Mouse (Mus musculus) neural tube, embryonic 15.5 days (tissue): ENCODE measurements at regions not wholly inside any gene's neighbourhood (a gene's known extent, or its start where the extent isn't known, plus 50 kb on each side); places are given as distances from the start of the nearest gene placed in this dataset.

Experiments used
- ATAC-seq: fragments of 200-750 bp; cut with Nextera tagmentation; 2 replicates; pipeline ENCODE4 v1.8.0; 2017; ENCODE audit warnings: mild to moderate bottlenecking, moderate TSS enrichment, moderate library complexity; ENCODE audit not compliant: low FRiP score
- H3K27ac ChIP-seq: fragments of 300-500 bp; sonication (generic); replicated peaks from 2 replicates; pipeline ENCODE4 v1.5.1; 2015; ENCODE audit warnings: mild to moderate bottlenecking, inconsistent platforms
- H3K27me3 ChIP-seq: fragments of 300-500 bp; sonication (generic); replicated peaks from 2 replicates; pipeline ENCODE4 v1.6.1; 2015; ENCODE audit warnings: inconsistent platforms
- H3K36me3 ChIP-seq: fragments of 300-500 bp; sonication (generic); 2 replicates; pipeline ENCODE4 v1.6.1; 2015; ENCODE audit warnings: inconsistent platforms
- H3K4me1 ChIP-seq: fragments of 300-500 bp; sonication (generic); 2 replicates; pipeline ENCODE4 v1.6.1; 2015; ENCODE audit warnings: inconsistent platforms
- H3K4me2 ChIP-seq: fragments of 300-500 bp; sonication (generic); 2 replicates; pipeline ENCODE4 v1.6.1; 2015; ENCODE audit warnings: inconsistent platforms, mild to moderate bottlenecking, moderate library complexity
- H3K4me3 ChIP-seq: fragments of 300-500 bp; sonication (generic); replicated peaks from 2 replicates; pipeline ENCODE4 v1.5.1; 2015; ENCODE audit warnings: mild to moderate bottlenecking, inconsistent platforms
- H3K9ac ChIP-seq: fragments of 300-500 bp; sonication (generic); replicated peaks from 2 replicates; pipeline ENCODE4 v1.6.1; 2015; ENCODE audit warnings: mild to moderate bottlenecking, inconsistent platforms
- H3K9me3 ChIP-seq: fragments of 300-500 bp; sonication (generic); replicated peaks from 2 replicates; pipeline ENCODE4 v1.6.1; 2016; ENCODE audit warnings: inconsistent platforms
- WGBS: fragments of 180-500 bp; shearing (Covaris S2); methylation state at CpG from one replicate; pipeline ENCODE4 v1.1.7; 2015; ENCODE audit warnings: mixed read lengths; 5-methylcytosine and 5-hydroxymethylcytosine counted together

- Histone ChIP-seq H3K36me3 (no peaks in the 10 kb centered on the region), H3K4me1 (no peaks in the 10 kb centered on the region), H3K27ac (no peak overlapping the region), H3K9ac (no peak overlapping the region), H3K4me2 (no peak overlapping the region), H3K9me3 (no peaks in the 10 kb centered on the region), H3K4me3 (no peak overlapping the region), H3K27me3 (no peaks in the 10 kb centered on the region)
- WGBS = 79% methylated on average over 9 of the region's 9 CpGs
- no peak; the same call in 1 of the 2 replicates for ATAC-seq
Observed at GRCm38 (mm10) chr14:86441895-86442679, 698.9 kb downstream of the Diaph3 start.

- 92% methylated on average over 3 of the region's 3 CpGs for WGBS
- no peak overlapping the region for H3K9ac ChIP-seq
- H3K36me3 ChIP-seq = no peaks in the 10 kb centered on the region
- H3K27me3 ChIP-seq = no peaks in the 10 kb centered on the region
- H3K4me1 ChIP-seq = no peaks in the 10 kb centered on the region
- H3K4me3 ChIP-seq = no peak overlapping the region
- no peaks in the 10 kb centered on the region for H3K9me3 ChIP-seq
- no peak overlapping the region for H3K4me2 ChIP-seq
- no peak overlapping the region for H3K27ac ChIP-seq
- ATAC-seq = no peak
Observed at GRCm38 (mm10) chr14:86437383-86437782, 703.7 kb downstream of the Diaph3 start.

DNA sequence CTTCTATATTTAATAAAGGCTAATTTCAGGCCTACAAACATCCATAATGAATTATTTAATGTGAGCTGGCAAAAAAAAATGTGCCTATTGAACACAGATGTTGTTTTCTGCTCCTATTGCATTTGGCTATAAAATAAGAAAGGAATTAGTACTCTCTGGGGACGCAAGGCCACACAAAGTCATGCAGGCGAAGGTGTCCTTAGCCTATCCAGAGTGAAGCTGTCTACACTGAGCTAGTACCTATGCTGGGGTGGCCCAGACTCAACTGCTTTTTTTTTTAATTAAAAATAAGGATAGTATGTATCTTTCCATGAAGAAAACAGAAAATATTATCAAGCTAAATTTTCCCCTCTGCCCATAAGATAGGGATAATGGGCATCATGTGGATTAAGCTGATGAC, 705.7 kb downstream of the Diaph3 start:
- H3K27ac ChIP-seq = 0 out of 2 replicates have a peak overlapping the region, but pooled peaks have one; percentile 41
- H3K36me3 ChIP-seq = no peaks in the 10 kb centered on the region
- no peak overlapping the region for H3K4me3 ChIP-seq
- H3K4me2 ChIP-seq = no peak overlapping the region
- no peak overlapping the region for H3K9ac ChIP-seq
- no peaks in the 10 kb centered on the region for H3K27me3 ChIP-seq
- ATAC-seq = no peak
- H3K9me3 ChIP-seq = no peaks in the 10 kb centered on the region
- 65% methylated on average over 2 of the region's 2 CpGs for WGBS
- no peaks in the 10 kb centered on the region for H3K4me1 ChIP-seq

DNA sequence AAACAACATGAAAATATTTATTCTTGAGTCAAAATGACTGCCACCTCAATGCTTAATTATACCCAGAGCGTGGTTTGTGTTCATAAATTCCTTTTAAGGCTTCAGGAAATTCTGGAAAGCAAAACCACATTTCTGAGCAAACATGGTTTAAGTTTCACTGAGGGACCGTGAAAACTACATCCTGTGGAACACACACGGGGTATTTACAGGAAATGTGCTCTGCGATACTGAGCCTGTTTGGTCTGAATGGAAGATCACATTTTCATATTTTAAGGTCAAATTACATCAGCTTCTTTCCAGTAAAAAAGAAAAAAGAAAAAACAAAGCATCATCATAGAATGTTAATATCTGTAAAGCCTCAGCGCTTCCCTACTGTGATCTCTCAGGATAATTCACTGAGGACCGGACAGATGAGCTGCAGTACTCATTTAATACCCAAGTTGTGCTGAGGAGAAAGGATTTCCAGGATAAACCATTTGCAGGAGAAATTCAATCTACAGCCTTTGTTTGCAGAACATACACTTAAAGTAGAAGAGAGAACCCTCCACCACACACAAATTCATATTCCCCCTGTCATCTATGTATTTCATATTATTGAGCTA, 709.7 kb downstream of the Diaph3 start:
- Histone ChIP-seq H3K9ac (no peak overlapping the region), H3K4me2 (no peak overlapping the region), H3K27me3 (no peaks in the 10 kb centered on the region), H3K4me3 (no peak overlapping the region), H3K9me3 (no peaks in the 10 kb centered on the region), H3K36me3 (no peaks in the 10 kb centered on the region), H3K27ac (no peak overlapping the region), H3K4me1 (no peaks in the 10 kb centered on the region)
- 70% methylated on average over 6 of the region's 6 CpGs for WGBS
- ATAC-seq = no peak

- Histone ChIP-seq H3K4me3 (no peak overlapping the region), H3K4me2 (no peak overlapping the region), H3K9ac (no peak overlapping the region), H3K4me1 (no peaks in the 10 kb centered on the region), H3K36me3 (no peaks in the 10 kb centered on the region), H3K27ac (no peak overlapping the region), H3K27me3 (no peaks in the 10 kb centered on the region), H3K9me3 (no peaks in the 10 kb centered on the region)
- 58% methylated on average over 5 of the region's 5 CpGs for WGBS
- no peak for ATAC-seq
Observed at GRCm38 (mm10) chr14:86421881-86422280, 719.2 kb downstream of the Diaph3 start.

- H3K4me2 ChIP-seq = no peak overlapping the region
- H3K36me3 ChIP-seq = no peaks in the 10 kb centered on the region
- WGBS = 92% methylated on average over 3 of the region's 3 CpGs
- no peak for ATAC-seq
- H3K27me3 ChIP-seq = no peaks in the 10 kb centered on the region
- H3K4me1 ChIP-seq = no peaks in the 10 kb centered on the region
- H3K4me3 ChIP-seq = no peak overlapping the region
- no peak overlapping the region for H3K9ac ChIP-seq
- no peaks in the 10 kb centered on the region for H3K9me3 ChIP-seq
- no peak overlapping the region for H3K27ac ChIP-seq
Observed at GRCm38 (mm10) chr14:86419959-86420598, 721.0 kb downstream of the Diaph3 start.

GRCm38 (mm10) chr14:86396876-86397275, 744.2 kb downstream of the Diaph3 start:
- Histone ChIP-seq H3K27me3 (no peaks in the 10 kb centered on the region), H3K4me2 (no peak overlapping the region), H3K27ac (no peak overlapping the region), H3K36me3 (no peaks in the 10 kb centered on the region), H3K9me3 (no peaks in the 10 kb centered on the region), H3K4me3 (no peak overlapping the region), H3K9ac (no peak overlapping the region), H3K4me1 (peaks cover 18% of the 10 kb centered on the region)
- no peak for ATAC-seq
- 77% methylated on average over 3 of the region's 3 CpGs for WGBS

- no peak overlapping the region; the same call in 1 of the 2 replicates for H3K9ac ChIP-seq
- peaks cover 18% of the 10 kb centered on the region for H3K4me1 ChIP-seq
- H3K4me3 ChIP-seq = peak overlapping the region; percentile 15; the same call in 1 of the 2 replicates
- peak; percentile 70 for ATAC-seq
- no peaks in the 10 kb centered on the region for H3K36me3 ChIP-seq
- H3K27ac ChIP-seq = peak overlapping the region; percentile 34
- no peaks in the 10 kb centered on the region for H3K9me3 ChIP-seq
- WGBS = 7% methylated on average over 9 of the region's 9 CpGs
- no peaks in the 10 kb centered on the region for H3K27me3 ChIP-seq
- H3K4me2 ChIP-seq = peak overlapping the region; percentile 47
Observed at GRCm38 (mm10) chr14:86395951-86396361, 745.1 kb downstream of the Diaph3 start.

- H3K4me2 ChIP-seq = peak overlapping the region; percentile 47
- no peak overlapping the region for H3K9ac ChIP-seq
- 22% methylated on average over 10 of the region's 10 CpGs for WGBS
- H3K4me1 ChIP-seq = peaks cover 18% of the 10 kb centered on the region
- ATAC-seq = peak; percentile 71; the same call in 1 of the 2 replicates
- peak overlapping the region; percentile 15; the same call in 1 of the 2 replicates for H3K4me3 ChIP-seq
- peak overlapping the region; percentile 34 for H3K27ac ChIP-seq
- H3K9me3 ChIP-seq = no peaks in the 10 kb centered on the region
- H3K27me3 ChIP-seq = no peaks in the 10 kb centered on the region
- H3K36me3 ChIP-seq = no peaks in the 10 kb centered on the region
Observed at GRCm38 (mm10) chr14:86395531-86395930, 745.5 kb downstream of the Diaph3 start.

DNA sequence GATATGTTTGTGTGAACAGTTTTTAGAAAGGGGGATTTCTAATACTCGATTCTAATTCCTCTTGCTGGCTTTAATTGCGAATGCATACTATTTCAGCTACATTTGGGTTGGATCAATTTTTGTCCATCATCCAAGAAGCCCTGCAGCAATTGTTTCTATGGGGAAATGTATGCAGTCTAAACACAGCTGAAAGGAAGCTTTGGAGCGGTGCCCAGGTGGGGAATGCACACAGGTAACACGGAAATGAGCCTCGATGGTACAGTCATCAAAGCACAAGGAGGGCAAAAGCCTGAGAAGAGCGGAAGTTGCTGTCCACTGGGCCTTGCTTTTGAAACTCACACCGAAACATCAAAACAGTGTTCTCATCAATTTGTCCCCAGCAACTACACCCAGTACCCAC, 746.0 kb downstream of the Diaph3 start:
- Histone ChIP-seq H3K36me3 (no peaks in the 10 kb centered on the region), H3K4me2 (0 out of 2 replicates have a peak overlapping the region, but pooled peaks have one; percentile 47), H3K9me3 (no peaks in the 10 kb centered on the region), H3K9ac (no peak overlapping the region), H3K27ac (0 out of 2 replicates have a peak overlapping the region, but pooled peaks have one; percentile 34), H3K4me3 (no peak overlapping the region), H3K4me1 (peaks cover 18% of the 10 kb centered on the region), H3K27me3 (no peaks in the 10 kb centered on the region)
- 63% methylated on average over 7 of the region's 7 CpGs for WGBS
- ATAC-seq = no peak

- no peak overlapping the region for H3K4me2 ChIP-seq
- 58% methylated on average over 6 of the region's 6 CpGs for WGBS
- H3K36me3 ChIP-seq = no peaks in the 10 kb centered on the region
- H3K9ac ChIP-seq = no peak overlapping the region
- H3K27ac ChIP-seq = no peak overlapping the region
- no peak overlapping the region for H3K4me3 ChIP-seq
- no peaks in the 10 kb centered on the region for H3K27me3 ChIP-seq
- no peaks in the 10 kb centered on the region for H3K4me1 ChIP-seq
- no peak for ATAC-seq
- H3K9me3 ChIP-seq = no peaks in the 10 kb centered on the region
Observed at GRCm38 (mm10) chr14:86385136-86385535, 755.9 kb downstream of the Diaph3 start.
